Mouse (Mus musculus): Measurements from ENCODE around the gene Sesn2. TPM values are rescaled to one million over a fixed set of nuclear protein-coding genes. Genes with fewer than 3 reads are reported as not detected.
"Not testable (repeated sequence)": the region's sequence is repeated elsewhere in the genome, so short reads cannot be mapped to it uniquely, and the experiment has no call there.

The Sesn2 gene
- total RNA-seq, 2 experiments from 2014 or later, result 3.8 to 3.9 TPM

DNA sequence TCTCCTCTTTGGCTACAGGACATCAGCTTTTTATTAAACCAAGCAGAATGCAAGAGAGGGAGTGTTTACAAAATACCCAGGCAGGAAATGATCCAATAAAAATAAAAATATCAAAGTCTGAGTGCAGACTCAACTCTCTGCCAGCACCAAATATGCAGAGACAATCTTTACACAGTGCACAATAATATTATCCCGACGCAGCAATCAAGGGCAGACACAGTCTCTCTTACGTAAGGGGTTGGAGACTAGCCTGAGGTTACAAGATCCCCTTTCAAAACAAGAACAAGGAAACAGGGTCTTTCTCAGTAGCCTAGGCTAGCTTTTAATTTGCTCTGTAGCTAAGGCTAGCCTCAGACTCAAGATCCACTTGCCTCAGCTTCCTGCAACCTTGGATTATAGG is 21.8 kb downstream of the Sesn2 start:
- intact Hi-C loops (cut with DNase I), result no loop called here

DNA sequence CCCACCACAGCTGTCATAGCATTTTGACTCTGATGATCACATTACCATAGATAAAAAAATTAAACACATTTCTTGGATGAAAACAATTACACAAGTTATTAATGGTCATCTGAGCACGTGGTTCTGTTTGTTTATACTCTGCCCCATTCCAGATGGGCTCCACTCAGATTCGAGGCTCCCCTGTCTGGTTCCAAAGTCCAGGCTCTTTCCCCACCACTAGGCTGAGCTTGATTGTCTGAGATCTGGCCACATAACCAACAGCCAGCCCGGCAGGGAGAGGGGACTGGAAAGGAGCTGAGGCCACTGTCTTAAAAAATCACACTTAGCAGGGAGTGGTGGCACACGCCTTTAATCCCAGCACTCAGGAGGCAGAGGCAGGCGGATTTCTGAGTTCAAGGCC is 25.5 kb downstream of the Sesn2 start:
- intact Hi-C loops (cut with DNase I), result no loop called here
- DNase-seq, result no peak

More for the DNA sequence above, 21.8 kb downstream of the Sesn2 start:
- no peak for DNase-seq

DNA sequence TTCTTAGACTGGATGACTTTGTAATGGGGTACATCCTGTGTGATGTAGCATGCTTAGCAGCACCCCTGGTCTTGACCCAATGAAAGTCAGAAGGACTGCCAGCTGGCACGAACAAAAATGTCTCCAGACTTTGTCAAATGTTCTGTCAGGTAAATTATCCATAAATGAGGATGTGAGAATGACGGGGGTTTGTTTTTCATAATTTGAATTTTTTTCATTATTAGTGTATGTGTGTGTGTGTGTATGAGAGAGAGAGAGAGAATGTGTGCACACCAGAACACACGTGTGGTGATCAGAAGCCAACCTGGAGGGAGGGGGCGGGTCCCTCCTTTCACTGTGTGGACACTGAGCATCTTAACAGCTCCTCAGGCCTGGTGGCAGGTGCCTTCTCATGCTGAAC is 26.1 kb downstream of the Sesn2 start:
- intact Hi-C loops (cut with DNase I), result no loop called here
- no peak for DNase-seq

DNA sequence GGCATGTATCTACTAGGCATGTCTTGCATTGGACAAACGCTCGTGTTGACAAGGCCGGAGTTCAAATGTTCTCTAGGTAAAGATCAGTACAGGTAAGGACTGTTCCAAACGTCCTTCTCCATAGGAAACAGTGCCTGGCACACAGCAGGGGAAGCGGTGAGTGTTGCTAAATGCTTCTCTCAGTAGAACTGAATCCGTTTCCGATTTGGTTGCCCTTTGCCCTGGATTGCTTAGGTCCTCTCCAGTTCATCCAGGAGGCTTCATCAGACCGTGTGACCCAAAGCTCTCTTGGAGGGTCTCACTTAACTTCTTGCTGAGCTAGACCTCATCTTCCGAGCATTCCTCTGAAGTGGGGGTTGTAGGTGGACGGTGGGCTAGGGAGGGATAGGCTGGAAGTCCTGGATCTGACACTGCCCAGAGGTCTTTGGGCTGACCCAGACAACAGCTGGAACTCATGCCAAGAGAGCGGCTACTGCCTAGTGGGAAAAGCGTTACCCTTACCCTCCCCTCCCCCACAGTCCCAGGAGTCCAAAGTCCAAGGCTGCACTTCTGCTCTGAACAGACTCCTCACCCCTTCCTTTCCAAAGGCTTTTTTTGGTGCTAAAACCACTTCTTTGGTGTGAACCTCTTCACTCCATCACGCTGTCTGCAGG is 27.2 kb downstream of the Sesn2 start:
- DNase-seq, result no peak
- intact Hi-C loops (cut with DNase I), result no loop called here

DNA sequence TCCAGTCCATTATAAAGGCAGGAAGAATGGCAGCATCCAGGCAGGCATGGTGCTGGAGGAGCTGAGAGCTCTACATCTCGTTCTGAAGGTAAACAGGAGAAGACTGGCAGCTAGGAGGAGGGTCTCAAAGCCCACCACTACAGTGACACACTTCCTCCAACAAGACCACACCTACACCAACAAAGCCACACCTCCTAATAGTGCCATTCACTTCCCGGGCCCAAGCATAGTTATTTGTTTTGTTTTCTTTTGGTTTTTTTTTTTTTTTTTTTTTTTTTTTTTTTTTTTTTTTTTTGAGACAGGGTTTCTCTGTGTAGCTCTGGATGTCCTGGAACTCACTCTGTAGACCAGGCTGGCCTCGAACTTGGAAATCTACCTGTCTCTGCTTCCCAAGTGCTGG is 28.2 kb downstream of the Sesn2 start:
- DNase-seq; intact Hi-C loops (cut with DNase I): not testable (repeated sequence)

DNA sequence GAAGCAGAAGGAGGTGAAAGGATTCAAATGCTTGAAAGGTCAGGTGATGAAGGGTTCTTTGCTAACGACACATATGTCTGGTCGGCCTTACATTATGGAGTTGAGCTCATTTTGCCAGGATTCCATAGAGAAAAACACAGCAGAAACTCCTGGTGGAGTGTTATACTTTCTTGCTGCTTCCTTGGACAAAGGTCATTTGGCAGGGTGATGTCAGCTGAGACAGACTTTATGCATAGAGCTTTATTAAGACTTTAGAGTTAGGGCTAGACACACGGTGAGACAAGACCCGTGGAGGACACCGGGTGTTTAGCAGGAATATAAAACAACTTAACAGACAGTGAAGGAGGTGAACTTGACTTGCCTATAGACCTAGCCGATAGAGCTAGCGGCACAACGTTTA is 32.5 kb downstream of the Sesn2 start:
- intact Hi-C loops (cut with DNase I), result no loop called here
- DNase-seq, result no peak

DNA sequence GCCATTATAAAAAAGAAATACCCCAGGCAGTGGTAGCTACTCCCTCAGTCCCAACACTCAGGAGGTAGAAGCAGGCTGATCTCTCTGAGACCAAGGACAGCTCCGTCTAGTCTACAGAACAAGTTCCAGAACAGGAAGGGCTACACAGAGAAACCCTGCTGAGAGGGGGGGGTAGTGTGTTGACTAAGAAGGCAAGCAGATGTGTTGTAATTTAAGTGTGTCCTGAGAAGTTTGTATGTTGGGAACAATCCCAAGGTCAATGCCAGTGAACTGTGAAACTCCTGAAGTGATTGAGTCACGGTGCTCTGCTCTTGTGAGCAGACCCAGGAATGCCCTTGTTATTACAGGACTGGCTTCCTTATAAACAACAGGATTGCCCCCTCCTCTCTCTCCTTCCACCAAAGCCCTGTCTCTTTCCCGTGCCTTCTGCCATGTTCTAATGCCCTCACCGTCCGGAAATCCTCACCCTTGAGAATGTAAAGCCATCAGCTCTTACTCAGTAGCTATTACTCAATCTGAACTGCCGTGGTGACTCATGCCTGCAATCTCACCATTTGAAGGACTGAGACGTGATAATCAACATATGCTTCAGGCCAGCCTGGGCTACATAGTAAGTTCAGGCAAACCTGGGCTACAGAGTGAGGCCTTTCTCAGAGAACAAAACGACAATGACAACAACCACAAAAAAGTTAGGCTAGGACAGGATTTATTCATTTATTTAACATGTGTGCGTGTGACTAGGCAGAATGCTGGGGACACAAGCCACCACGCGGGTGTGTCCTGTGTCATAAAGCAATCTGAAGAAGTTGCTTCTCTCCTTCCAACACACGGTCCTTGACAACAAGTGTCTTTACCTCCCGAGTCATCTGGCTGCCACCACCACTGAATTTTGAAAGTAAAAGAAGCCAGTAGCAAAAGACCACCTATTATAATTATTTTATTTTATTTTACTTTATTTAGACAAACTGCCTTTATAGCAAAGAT is 34.1 kb downstream of the Sesn2 start:
- no peak for DNase-seq
- intact Hi-C loops (cut with DNase I), result no loop called here

DNA sequence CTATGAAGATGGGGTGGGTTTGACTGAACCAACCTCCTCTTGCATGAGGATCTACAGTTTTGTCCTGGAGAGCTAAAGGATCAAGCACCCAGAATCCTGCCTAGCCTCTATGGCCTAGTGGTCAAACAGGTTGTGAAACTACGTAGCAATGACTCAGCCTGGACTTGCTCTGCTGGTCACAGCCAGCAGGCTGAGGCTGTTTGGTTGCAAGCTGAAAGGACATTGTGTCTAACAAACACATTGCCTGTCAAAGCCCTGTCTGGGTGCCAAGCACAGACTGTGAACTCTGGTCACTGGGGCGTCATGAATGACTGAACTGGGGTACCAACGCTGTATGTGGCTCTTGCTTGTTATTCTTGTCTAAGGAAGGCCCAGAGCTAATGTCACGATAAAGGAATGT is 35.7 kb downstream of the Sesn2 start:
- no peak for DNase-seq
- intact Hi-C loops (cut with DNase I), result no loop called here

DNA sequence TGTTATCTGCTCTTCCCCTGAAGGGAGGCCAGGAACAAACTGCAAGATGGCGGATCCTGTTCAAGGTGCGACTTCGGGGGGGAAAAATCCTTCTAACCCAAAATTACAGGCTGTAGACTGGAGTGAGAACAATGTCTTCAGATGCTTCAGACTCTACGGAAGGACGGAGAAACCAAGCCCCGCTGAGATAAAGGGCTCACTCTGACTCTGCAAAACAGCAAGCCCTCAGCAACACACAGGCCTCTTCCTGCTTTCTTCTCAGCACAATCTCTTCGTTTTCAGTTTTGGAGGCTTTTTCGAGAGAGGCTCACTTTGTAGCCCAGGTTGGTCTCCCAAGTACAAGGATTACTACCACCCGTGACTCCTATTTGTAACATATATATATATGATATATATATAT is 36.9 kb downstream of the Sesn2 start:
- intact Hi-C loops (cut with DNase I), result no loop called here
- DNase-seq, result no peak

DNA sequence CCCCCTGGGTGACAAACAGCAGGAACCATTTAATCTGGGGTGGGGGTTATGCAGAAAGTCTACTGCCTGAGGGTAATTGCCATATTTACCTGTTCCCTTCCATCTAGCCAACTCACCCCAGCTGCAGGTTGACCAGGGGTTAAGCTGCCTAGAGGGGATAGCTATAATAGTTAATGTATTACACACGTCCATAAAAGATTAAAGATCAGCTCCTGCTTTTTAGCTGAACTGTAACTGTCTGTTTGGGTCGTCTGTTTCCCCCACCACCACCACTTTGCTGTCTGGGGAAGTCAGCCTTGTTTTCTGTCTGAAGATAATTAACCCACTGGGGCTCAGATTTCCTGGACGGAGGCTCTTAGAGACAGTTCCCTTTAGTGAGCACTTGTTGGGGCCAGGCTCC is 40.4 kb downstream of the Sesn2 start:
- intact Hi-C loops (cut with DNase I), result no loop called here

DNA sequence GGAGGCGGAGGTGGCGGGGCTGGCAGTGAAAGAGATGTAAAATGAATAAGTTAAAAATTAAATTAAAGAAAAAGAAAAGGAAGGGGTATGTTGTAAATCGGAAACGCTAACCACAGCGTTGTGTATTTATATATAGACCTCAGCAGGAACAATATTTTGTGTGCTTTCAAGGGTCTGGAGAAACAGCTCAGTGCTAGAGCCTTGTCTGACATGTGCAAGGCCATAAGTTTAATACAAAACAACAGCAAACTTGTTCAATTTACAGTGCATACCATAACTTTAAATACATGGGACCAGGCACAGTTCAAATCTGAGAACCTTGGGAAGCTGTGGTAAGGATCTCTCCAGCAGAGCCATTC is 46.1 kb downstream of the Sesn2 start:
- intact Hi-C loops (cut with DNase I), result loop anchor here (1.0 to 5.0 kb wide), 2 partner anchors 42 to 50 kb away; partner anchors contain the start of gene Phactr4

More for the DNA sequence above, 40.4 kb downstream of the Sesn2 start:
- no peak for DNase-seq

DNA sequence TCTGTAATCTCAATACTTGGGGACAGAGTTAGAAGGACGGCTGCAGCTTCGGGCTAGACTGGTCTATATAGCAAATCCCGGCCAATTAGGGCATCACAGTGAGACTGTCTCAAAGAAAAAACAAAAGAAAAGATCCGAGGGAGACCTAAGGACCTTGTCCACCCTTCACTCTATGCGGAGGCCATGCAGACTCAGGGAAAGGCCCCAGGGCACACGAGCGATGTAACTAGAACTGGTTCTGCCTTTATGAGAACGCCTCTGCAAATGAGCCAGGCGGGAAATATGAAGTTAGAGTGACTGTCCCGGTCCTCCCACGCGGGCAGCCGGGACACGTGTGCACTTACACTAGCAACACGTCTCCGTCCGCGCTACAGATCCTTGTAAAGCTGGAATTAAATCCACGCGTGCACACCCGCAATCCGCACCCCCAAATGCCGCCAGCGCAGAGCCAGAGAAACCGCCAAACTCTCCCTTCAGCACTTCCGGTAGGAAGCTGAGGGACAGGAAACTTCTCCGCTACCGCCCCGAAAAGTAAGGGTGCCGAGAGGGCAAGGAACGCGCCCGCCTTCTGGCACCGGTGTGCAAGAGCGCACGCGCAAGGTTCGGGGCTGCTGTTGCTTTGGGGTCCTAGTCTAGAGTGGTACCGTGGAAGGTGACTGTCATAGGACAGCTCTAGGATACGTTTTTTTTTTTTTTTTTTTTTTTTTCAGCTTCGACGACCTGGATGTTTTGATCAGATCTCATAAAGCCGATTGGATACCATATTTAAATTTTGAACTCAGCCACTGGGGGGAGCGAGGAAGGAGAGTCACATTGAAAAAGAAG is 46.7 kb downstream of the Sesn2 start, which contains the start of gene Med18:
Med18 (minus strand) TSS at position 492 of the 825 bp plus-strand sequence.
- intact Hi-C loops (cut with DNase I), result loop anchor here (1.0 to 5.0 kb wide), 3 partner anchors 41 to 51 kb away; partner anchors contain the start of gene Phactr4
- peak; percentile 89 to 93 for DNase-seq

More for the DNA sequence above, 46.1 kb downstream of the Sesn2 start:
- DNase-seq, result no peak

DNA sequence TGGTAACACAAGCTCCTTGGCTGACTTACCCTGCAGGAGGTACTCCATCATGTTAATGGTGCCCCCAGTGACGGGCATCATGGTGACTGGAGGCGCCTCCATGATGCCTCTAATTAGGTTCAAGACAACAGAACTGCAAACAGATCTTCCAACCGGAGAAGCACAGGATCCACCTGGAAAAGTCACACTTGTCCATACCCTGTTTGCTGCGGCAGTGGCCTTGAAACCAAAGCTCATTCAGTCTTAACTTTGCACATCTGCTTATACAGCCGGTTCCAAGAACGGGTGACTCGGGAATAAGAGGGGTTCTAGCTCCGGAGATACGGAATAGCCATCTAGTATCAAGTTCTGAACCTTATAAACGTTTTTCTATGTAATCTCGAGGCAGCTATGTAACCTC is 47.5 kb downstream of the Sesn2 start:
- DNase-seq, result no peak
- intact Hi-C loops (cut with DNase I), result loop anchor here (2.0 to 5.0 kb wide), 2 partner anchors 41 to 46 kb away; partner anchors contain the start of gene Phactr4

DNA sequence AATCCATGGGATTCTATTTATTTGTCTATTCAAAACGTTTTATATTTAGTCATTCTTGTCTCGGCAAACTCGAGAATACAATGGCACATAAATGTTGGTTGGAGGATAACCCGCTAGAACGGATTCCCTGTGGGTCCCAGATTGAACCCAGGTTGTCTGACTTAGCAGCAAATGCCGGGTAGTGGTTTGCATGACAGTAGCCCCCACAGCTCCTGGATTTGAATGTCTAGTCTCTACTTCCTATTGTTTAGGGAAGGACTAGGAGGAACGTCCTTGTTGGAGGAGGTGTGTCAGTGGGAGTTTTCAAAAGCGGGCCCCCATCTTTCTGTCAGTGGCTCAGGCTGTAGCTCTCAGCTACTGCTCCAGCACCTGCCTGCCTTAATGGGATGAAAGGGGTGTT is 50.1 kb downstream of the Sesn2 start:
- no peak for DNase-seq
- intact Hi-C loops (cut with DNase I), result loop anchor here (5.0 kb wide), 1 partner anchor 38 kb away; the partner anchor contains the start of gene Phactr4

DNA sequence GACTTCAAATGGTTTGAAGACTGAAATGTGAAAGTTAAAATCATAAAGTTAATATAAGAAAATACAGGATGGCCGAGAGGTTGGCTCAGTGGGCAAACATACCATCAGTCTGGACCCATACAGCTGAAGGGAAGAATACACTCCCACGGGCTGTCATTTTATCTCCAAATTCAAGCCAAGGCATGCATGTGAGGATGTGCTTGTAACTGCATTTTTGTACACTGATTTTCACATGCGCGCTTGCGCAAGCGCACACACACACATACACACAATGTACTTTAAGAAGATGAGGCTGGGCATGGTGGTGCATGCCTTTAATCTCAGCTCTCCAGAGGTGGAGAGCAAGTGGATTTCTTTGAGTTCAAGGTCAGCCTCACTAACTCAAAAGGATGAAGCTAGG is 54.7 kb downstream of the Sesn2 start:
- DNase-seq, result no peak
- intact Hi-C loops (cut with DNase I), result no loop called here

DNA sequence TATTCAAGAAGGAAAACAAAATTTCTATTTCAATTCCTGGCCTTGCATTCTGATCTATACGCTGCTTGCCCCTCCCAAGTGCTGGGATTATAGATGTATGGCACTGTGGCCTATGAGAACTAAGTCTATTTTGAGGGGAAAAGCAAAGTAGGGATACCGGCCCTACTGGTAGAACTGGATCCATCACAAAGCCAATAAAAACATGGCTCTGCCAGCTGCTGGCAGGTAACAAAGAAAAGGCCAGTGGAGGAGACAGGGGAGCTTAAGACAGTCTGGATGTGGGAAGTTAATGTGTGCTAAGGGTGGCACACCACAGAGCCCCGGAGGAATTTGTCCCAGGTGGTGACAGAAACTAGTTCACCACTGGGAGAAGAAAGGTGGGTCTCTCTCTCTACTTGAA is 55.2 kb downstream of the Sesn2 start:
- intact Hi-C loops (cut with DNase I), result no loop called here
- DNase-seq, result no peak

DNA sequence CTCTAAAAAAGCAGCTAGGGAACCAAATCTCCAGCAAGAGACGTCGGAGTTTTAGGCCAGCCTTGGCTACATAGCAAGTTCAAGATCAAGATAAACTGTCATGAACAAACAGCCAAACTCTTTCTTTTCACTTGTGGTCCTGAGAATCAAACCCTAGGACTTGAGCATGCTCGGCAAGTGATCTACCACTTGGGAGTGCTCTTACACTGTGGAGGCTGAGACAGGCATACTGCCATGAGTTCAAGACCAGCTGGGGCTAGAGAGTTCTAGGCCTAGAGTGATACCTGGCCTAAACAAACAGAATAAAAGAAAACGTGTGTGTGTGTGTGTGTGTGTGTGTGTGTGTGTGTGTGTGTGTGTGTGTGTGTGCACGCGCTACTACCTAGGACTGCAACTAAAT is 56.1 kb downstream of the Sesn2 start:
- no peak for DNase-seq
- intact Hi-C loops (cut with DNase I), result no loop called here

DNA sequence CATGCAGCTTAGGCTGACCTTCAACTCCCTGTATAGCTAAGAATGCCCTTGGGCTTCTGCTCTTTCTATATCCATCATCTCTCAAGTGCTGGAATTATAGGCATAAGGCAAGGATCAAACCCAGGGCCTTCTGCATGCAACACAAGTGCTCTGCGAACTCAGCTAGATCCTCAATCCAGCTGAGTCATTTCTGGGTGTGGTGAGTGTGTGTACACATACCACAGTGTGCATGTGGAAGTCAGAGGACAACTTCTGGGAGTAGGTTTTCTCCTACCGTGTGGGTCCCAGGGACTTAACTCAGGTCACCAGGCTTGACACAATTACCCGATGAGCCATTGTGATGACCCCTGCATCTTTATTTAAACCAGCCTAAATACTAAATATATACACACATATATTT is 60.5 kb downstream of the Sesn2 start:
- no peak for DNase-seq
- intact Hi-C loops (cut with DNase I), result no loop called here

DNA sequence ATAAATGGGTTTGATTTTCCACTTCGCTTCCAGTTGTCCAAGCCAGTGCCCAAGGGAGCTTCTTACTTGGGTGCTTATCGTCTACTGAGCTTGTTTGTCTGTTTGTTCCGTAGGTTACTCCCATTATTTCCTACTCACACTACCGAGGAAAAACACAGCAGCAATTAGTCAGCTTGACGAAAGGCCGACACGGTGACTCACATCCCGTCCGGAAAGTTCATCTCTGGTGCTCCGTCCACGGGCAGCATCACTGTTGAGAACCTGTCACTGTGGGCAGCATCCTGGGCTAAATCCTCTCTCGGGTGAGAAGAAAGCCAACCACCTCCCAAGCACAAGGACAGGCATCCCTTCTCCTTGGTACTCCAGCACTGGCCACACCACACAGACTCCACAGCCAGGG is 64.2 kb downstream of the Sesn2 start:
- intact Hi-C loops (cut with DNase I), result no loop called here

DNA sequence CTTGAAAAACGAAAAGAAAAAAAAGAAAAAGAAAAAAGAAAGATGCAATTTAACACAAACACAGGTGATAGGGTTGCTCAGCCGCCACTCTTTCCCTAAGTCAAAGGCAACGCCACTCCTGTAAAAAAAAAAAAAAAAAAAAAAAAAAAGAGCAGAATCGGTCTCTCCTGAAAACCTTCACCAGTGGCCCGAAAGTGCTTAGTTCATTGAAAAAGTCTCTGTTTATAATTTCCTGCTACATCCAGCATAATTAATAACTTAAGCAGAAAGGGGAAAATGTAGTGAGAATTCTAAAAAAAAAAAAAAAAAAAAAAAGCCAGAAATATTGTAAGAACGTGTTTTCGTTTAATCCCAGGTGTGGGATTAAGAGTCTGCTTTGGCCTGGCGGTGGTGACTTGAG is 65.8 kb downstream of the Sesn2 start:
- intact Hi-C loops (cut with DNase I), result no loop called here
- no peak for DNase-seq

More for the DNA sequence above, 64.2 kb downstream of the Sesn2 start:
- DNase-seq, result no peak

Measured in heart, postnatal 14 days (tissue).